Mouse (Mus musculus): ENCODE results near the gene Tceanc2. TPM values are rescaled to one million over a fixed set of nuclear protein-coding genes. Genes with fewer than 3 reads are reported as not detected.

Tceanc2 gene
- total RNA-seq, 2 experiments from 2014 or later: 10.9 to 13.0 TPM

- DNase-seq (ENCODE audit: low spot score): no peak
Measured at GRCm38 (mm10) chr4:107179561-107179960, 645 bp upstream of the Tceanc2 start.

GRCm38 (mm10) chr4:107178182-107178829 lies 610 bp downstream of the Tceanc2 start, which contains the start of gene Tmem59:
Tmem59 (plus strand) TSS chr4:107178399.
- DNase-seq (ENCODE audit: low spot score): peak; percentile 98

- DNase-seq (ENCODE audit: low spot score): no peak
Measured at GRCm38 (mm10) chr4:107177506-107177905, 1.4 kb downstream of the Tceanc2 start.

- DNase-seq (ENCODE audit: low spot score): no peak
Measured at GRCm38 (mm10) chr4:107167798-107168197, 11.1 kb downstream of the Tceanc2 start.

- no peak for DNase-seq (ENCODE audit: low spot score)
Measured at GRCm38 (mm10) chr4:107166700-107167099, 12.2 kb downstream of the Tceanc2 start.

- peak; percentile 79 for DNase-seq (ENCODE audit: low spot score)
Measured at GRCm38 (mm10) chr4:107163756-107164587, 14.9 kb downstream of the Tceanc2 start.

GRCm38 (mm10) chr4:107163341-107163740 lies 15.6 kb downstream of the Tceanc2 start:
- no peak for DNase-seq (ENCODE audit: low spot score)

GRCm38 (mm10) chr4:107160181-107160580 lies 18.7 kb downstream of the Tceanc2 start:
- DNase-seq (ENCODE audit: low spot score): no peak

GRCm38 (mm10) chr4:107159166-107159773 lies 19.6 kb downstream of the Tceanc2 start:
- no peak for DNase-seq (ENCODE audit: low spot score)

GRCm38 (mm10) chr4:107156983-107157401 lies 21.9 kb downstream of the Tceanc2 start:
- DNase-seq (ENCODE audit: low spot score): no peak

- no peak for DNase-seq (ENCODE audit: low spot score)
Measured at GRCm38 (mm10) chr4:107152571-107152970, 26.3 kb downstream of the Tceanc2 start.

- no peak for DNase-seq (ENCODE audit: low spot score)
Measured at GRCm38 (mm10) chr4:107150991-107151390, 27.9 kb downstream of the Tceanc2 start.

- no peak for DNase-seq (ENCODE audit: low spot score)
Measured at GRCm38 (mm10) chr4:107143511-107143910, 35.4 kb downstream of the Tceanc2 start.

- no peak for DNase-seq (ENCODE audit: low spot score)
Measured at GRCm38 (mm10) chr4:107139836-107140631, 38.9 kb downstream of the Tceanc2 start.

- DNase-seq (ENCODE audit: low spot score): no peak
Measured at GRCm38 (mm10) chr4:107138948-107139835, 39.7 kb downstream of the Tceanc2 start.

GRCm38 (mm10) chr4:107136531-107136930 lies 42.4 kb downstream of the Tceanc2 start:
- no peak for DNase-seq (ENCODE audit: low spot score)

GRCm38 (mm10) chr4:107135663-107136062 lies 43.3 kb downstream of the Tceanc2 start:
- DNase-seq (ENCODE audit: low spot score): no peak

- no peak for DNase-seq (ENCODE audit: low spot score)
Measured at GRCm38 (mm10) chr4:107134891-107135290, 44.0 kb downstream of the Tceanc2 start.

GRCm38 (mm10) chr4:107130534-107130933 lies 48.4 kb downstream of the Tceanc2 start:
- no peak for DNase-seq (ENCODE audit: low spot score)

GRCm38 (mm10) chr4:107129373-107129772 lies 49.5 kb downstream of the Tceanc2 start:
- no peak for DNase-seq (ENCODE audit: low spot score)
